Mouse (Mus musculus): Measurements from ENCODE around the gene Fga. TPM values are rescaled to one million over a fixed set of nuclear protein-coding genes. Genes with fewer than 3 reads are reported as not detected.
A peak's percentile ranks its signal among the peaks of the same experiment; 100 is the strongest.

Gene Fga
- polyA plus RNA-seq, 1 experiment from 2014 or later, result 40.6 TPM

- H3K36me3 ChIP-seq, result no peaks in the 10 kb centered on the region
- no peak overlapping the region for H3K4me2 ChIP-seq
- H3K27ac ChIP-seq, result no peak overlapping the region
- no peak for ATAC-seq (ENCODE audit: insufficient read depth, low FRiP score, low read depth)
- H3K27me3 ChIP-seq (replicated peaks), result no peaks in the 10 kb centered on the region
- H3K9ac ChIP-seq, result no peak overlapping the region
- H3K9me3 ChIP-seq, result no peaks in the 10 kb centered on the region
- WGBS, result 89% methylated on average over 7 of the region's 7 CpGs
- H3K4me1 ChIP-seq, result no peaks in the 10 kb centered on the region
- no peak overlapping the region for H3K4me3 ChIP-seq (replicated peaks)
Measured at GRCm38 (mm10) chr3:83004801-83005200, 21.1 kb upstream of the Fga start.

- 50% methylated on average over 7 of the region's 7 CpGs for WGBS
- H3K4me2 ChIP-seq, result no peak within 1 kb of the TSS
- no peaks in the 10 kb centered on the region for H3K36me3 ChIP-seq
- no peak within 1 kb of the TSS for H3K27ac ChIP-seq
- H3K27me3 ChIP-seq (replicated peaks), result no peaks in the 10 kb centered on the region
- H3K9me3 ChIP-seq, result no peaks in the 10 kb centered on the region
- no peaks in the 10 kb centered on the region for H3K4me1 ChIP-seq
- H3K4me3 ChIP-seq (replicated peaks), result no peak within 1 kb of the TSS
- no peak within 1 kb of the TSS for H3K9ac ChIP-seq
- ATAC-seq (ENCODE audit: insufficient read depth, low FRiP score, low read depth), result peak; percentile 70; the same call in 1 of the 2 replicates
Measured at GRCm38 (mm10) chr3:83007557-83007956, 18.3 kb upstream of the Fga start, which contains the start of gene Fgg. TSS of gene Fgg (plus strand) at chr3:83007724.

- Histone ChIP-seq H3K4me3 (replicated peaks) (no peak overlapping the region), H3K4me2 (no peak overlapping the region), H3K4me1 (no peaks in the 10 kb centered on the region), H3K9ac (no peak overlapping the region), H3K27ac (no peak overlapping the region), H3K9me3 (no peaks in the 10 kb centered on the region), H3K36me3 (no peaks in the 10 kb centered on the region), H3K27me3 (replicated peaks) (no peaks in the 10 kb centered on the region)
- no peak for ATAC-seq (ENCODE audit: insufficient read depth, low FRiP score, low read depth)
- 74% methylated on average over 11 of the region's 11 CpGs for WGBS
Measured at GRCm38 (mm10) chr3:83010291-83010690, 15.6 kb upstream of the Fga start.

GRCm38 (mm10) chr3:83011136-83011535 is 14.7 kb upstream of the Fga start:
- Histone ChIP-seq H3K9ac (no peak overlapping the region), H3K27ac (no peak overlapping the region), H3K4me3 (replicated peaks) (no peak overlapping the region), H3K27me3 (replicated peaks) (no peaks in the 10 kb centered on the region), H3K9me3 (no peaks in the 10 kb centered on the region), H3K4me1 (no peaks in the 10 kb centered on the region), H3K4me2 (no peak overlapping the region), H3K36me3 (no peaks in the 10 kb centered on the region)
- ATAC-seq (ENCODE audit: insufficient read depth, low FRiP score, low read depth), result no peak
- 84% methylated on average over 4 of the region's 4 CpGs for WGBS

GRCm38 (mm10) chr3:83011565-83011964 is 14.3 kb upstream of the Fga start:
- whole genome bisulfite sequencing, result 77% methylated on average over 4 of the region's 4 CpGs
- Histone ChIP-seq H3K9ac (no peak overlapping the region), H3K4me2 (no peak overlapping the region), H3K4me3 (replicated peaks) (no peak overlapping the region), H3K27me3 (replicated peaks) (no peaks in the 10 kb centered on the region), H3K4me1 (no peaks in the 10 kb centered on the region), H3K9me3 (no peaks in the 10 kb centered on the region), H3K36me3 (no peaks in the 10 kb centered on the region), H3K27ac (no peak overlapping the region)
- no peak for ATAC-seq (ENCODE audit: insufficient read depth, low FRiP score, low read depth)

GRCm38 (mm10) chr3:83012636-83013035 is 13.2 kb upstream of the Fga start:
- H3K27ac ChIP-seq, result no peak overlapping the region
- no peak overlapping the region for H3K4me3 ChIP-seq (replicated peaks)
- H3K4me1 ChIP-seq, result no peaks in the 10 kb centered on the region
- no peak for ATAC-seq (ENCODE audit: insufficient read depth, low FRiP score, low read depth)
- no peaks in the 10 kb centered on the region for H3K36me3 ChIP-seq
- H3K4me2 ChIP-seq, result no peak overlapping the region
- WGBS, result 89% methylated on average over 19 of the region's 19 CpGs
- H3K27me3 ChIP-seq (replicated peaks), result no peaks in the 10 kb centered on the region
- H3K9ac ChIP-seq, result no peak overlapping the region
- no peaks in the 10 kb centered on the region for H3K9me3 ChIP-seq

GRCm38 (mm10) chr3:83013951-83014350 is 11.9 kb upstream of the Fga start:
- Histone ChIP-seq H3K4me2 (no peak overlapping the region), H3K27ac (no peak overlapping the region), H3K9ac (no peak overlapping the region), H3K4me1 (no peaks in the 10 kb centered on the region), H3K27me3 (replicated peaks) (no peaks in the 10 kb centered on the region), H3K4me3 (replicated peaks) (no peak overlapping the region), H3K9me3 (no peaks in the 10 kb centered on the region), H3K36me3 (no peaks in the 10 kb centered on the region)
- WGBS, result 81% methylated on average over 10 of the region's 10 CpGs
- ATAC-seq (ENCODE audit: insufficient read depth, low FRiP score, low read depth), result no peak

- Histone ChIP-seq H3K9ac (no peak overlapping the region), H3K27me3 (replicated peaks) (no peaks in the 10 kb centered on the region), H3K4me1 (no peaks in the 10 kb centered on the region), H3K9me3 (no peaks in the 10 kb centered on the region), H3K4me3 (replicated peaks) (no peak overlapping the region), H3K4me2 (no peak overlapping the region), H3K27ac (no peak overlapping the region), H3K36me3 (no peaks in the 10 kb centered on the region)
- ATAC-seq (ENCODE audit: insufficient read depth, low FRiP score, low read depth), result no peak
- WGBS, result 82% methylated on average over 1 of the region's 1 CpGs
Measured at GRCm38 (mm10) chr3:83016236-83016635, 9.6 kb upstream of the Fga start.

GRCm38 (mm10) chr3:83020387-83020786 is 5.5 kb upstream of the Fga start:
- Histone ChIP-seq H3K4me1 (no peaks in the 10 kb centered on the region), H3K36me3 (no peaks in the 10 kb centered on the region), H3K27me3 (replicated peaks) (no peaks in the 10 kb centered on the region), H3K9me3 (no peaks in the 10 kb centered on the region), H3K4me2 (no peak overlapping the region), H3K9ac (no peak overlapping the region), H3K27ac (no peak overlapping the region), H3K4me3 (replicated peaks) (no peak overlapping the region)
- peak; percentile 27; the same call in 1 of the 2 replicates for ATAC-seq (ENCODE audit: insufficient read depth, low FRiP score, low read depth)
- 73% methylated on average over 2 of the region's 2 CpGs for WGBS

- Histone ChIP-seq H3K4me3 (replicated peaks) (no peak overlapping the region), H3K27ac (no peak overlapping the region)
Measured at GRCm38 (mm10) chr3:83021176-83021575, 4.7 kb upstream of the Fga start.

GRCm38 (mm10) chr3:83025036-83025435 is 840 bp upstream of the Fga start:
- no peak overlapping the region for H3K4me3 ChIP-seq (replicated peaks)
- H3K27me3 ChIP-seq (replicated peaks), result no peaks in the 10 kb centered on the region
- no peaks in the 10 kb centered on the region for H3K36me3 ChIP-seq
- no peak overlapping the region for H3K27ac ChIP-seq
- H3K9me3 ChIP-seq, result no peaks in the 10 kb centered on the region
- ATAC-seq (ENCODE audit: insufficient read depth, low FRiP score, low read depth), result no peak
- 78% methylated on average over 6 of the region's 6 CpGs for WGBS
- no peak overlapping the region for H3K9ac ChIP-seq
- H3K4me2 ChIP-seq, result no peak overlapping the region
- no peaks in the 10 kb centered on the region for H3K4me1 ChIP-seq

More at GRCm38 (mm10) chr3:83021176-83021575, 4.7 kb upstream of the Fga start:
- Histone ChIP-seq H3K4me1 (no peaks in the 10 kb centered on the region), H3K9ac (no peak overlapping the region), H3K4me2 (no peak overlapping the region), H3K27me3 (replicated peaks) (no peaks in the 10 kb centered on the region), H3K36me3 (no peaks in the 10 kb centered on the region), H3K9me3 (no peaks in the 10 kb centered on the region)
- WGBS, result 74% methylated on average over 5 of the region's 5 CpGs
- no peak for ATAC-seq (ENCODE audit: insufficient read depth, low FRiP score, low read depth)

- 89% methylated on average over 9 of the region's 9 CpGs for WGBS
- Histone ChIP-seq H3K9me3 (no peaks in the 10 kb centered on the region), H3K27ac (no peak overlapping the region), H3K36me3 (no peaks in the 10 kb centered on the region), H3K4me2 (no peak overlapping the region), H3K4me3 (replicated peaks) (no peak overlapping the region), H3K27me3 (replicated peaks) (no peaks in the 10 kb centered on the region), H3K4me1 (no peaks in the 10 kb centered on the region), H3K9ac (no peak overlapping the region)
- no peak for ATAC-seq (ENCODE audit: insufficient read depth, low FRiP score, low read depth)
Measured at GRCm38 (mm10) chr3:83027546-83028251, 1.8 kb downstream of the Fga start.

- ATAC-seq (ENCODE audit: insufficient read depth, low FRiP score, low read depth), result no peak
- Histone ChIP-seq H3K4me1 (no peaks in the 10 kb centered on the region), H3K9ac (no peak overlapping the region), H3K9me3 (no peaks in the 10 kb centered on the region), H3K27me3 (replicated peaks) (no peaks in the 10 kb centered on the region), H3K36me3 (no peaks in the 10 kb centered on the region), H3K27ac (no peak overlapping the region), H3K4me3 (replicated peaks) (no peak overlapping the region), H3K4me2 (no peak overlapping the region)
- 87% methylated on average over 4 of the region's 4 CpGs for WGBS
Measured at GRCm38 (mm10) chr3:83030331-83030730, 4.5 kb downstream of the Fga start.
